Mouse (Mus musculus) midbrain, embryonic 11.5 days (tissue): ENCODE data around the gene Tmem72. TPM values are rescaled to one million over a fixed set of nuclear protein-coding genes. Genes with fewer than 3 reads are reported as not detected.

ENCODE experiments used
- ATAC-seq: fragments of 200-750 bp; cut with Nextera tagmentation; 2 replicates; pipeline ENCODE4 v1.8.0; 2017; ENCODE audit warnings: moderate TSS enrichment, moderate library complexity; ENCODE audit not compliant: low FRiP score
- DNase-seq: peaks from one replicate; pipeline ENCODE4 v3.0.0; 2015; ENCODE audit warnings: low spot score; ENCODE audit errors: missing footprints
- H3K27ac ChIP-seq: fragments of 300-500 bp; sonication (generic); 2 replicates; pipeline ENCODE4 v1.5.1; 2014; ENCODE audit warnings: low read depth, low read length
- H3K27me3 ChIP-seq: fragments of 300-500 bp; sonication (generic); 2 replicates; pipeline ENCODE4 v1.6.1; 2014; ENCODE audit warnings: mild to moderate bottlenecking, low read length, moderate library complexity, mixed read lengths; ENCODE audit not compliant: control insufficient read depth, insufficient read depth
- H3K36me3 ChIP-seq: fragments of 300-500 bp; sonication (generic); 2 replicates; pipeline ENCODE4 v1.6.1; 2014; ENCODE audit warnings: mild to moderate bottlenecking, low read length, moderate library complexity, mixed read lengths; ENCODE audit not compliant: control insufficient read depth, insufficient read depth
- H3K4me1 ChIP-seq: fragments of 300-500 bp; sonication (generic); 2 replicates; pipeline ENCODE4 v1.6.1; 2014; ENCODE audit warnings: low read length; ENCODE audit not compliant: control insufficient read depth, insufficient read depth
- H3K4me2 ChIP-seq: fragments of 300-500 bp; sonication (generic); 2 replicates; pipeline ENCODE4 v1.6.1; 2014; ENCODE audit warnings: mild to moderate bottlenecking, moderate library complexity
- H3K4me3 ChIP-seq: fragments of 300-500 bp; sonication (generic); 2 replicates; pipeline ENCODE4 v1.5.1; 2014; ENCODE audit warnings: low read depth, low read length
- H3K9ac ChIP-seq: fragments of 300-500 bp; sonication (generic); 2 replicates; pipeline ENCODE4 v1.6.1; 2014; ENCODE audit warnings: low read length
- H3K9me3 ChIP-seq: fragments of 300-500 bp; sonication (generic); 2 replicates; pipeline ENCODE4 v1.6.1; 2016; ENCODE audit warnings: low read length; ENCODE audit not compliant: control insufficient read depth
- WGBS: fragments of 180-500 bp; shearing (Covaris S2); extraction: QIAGEN DNeasy Blood & Tissue Kit; methylation state at CpG from one replicate; pipeline ENCODE4 v1.1.7; 2014; 5-methylcytosine and 5-hydroxymethylcytosine counted together
- polyA plus RNA-seq: library from polyadenylated mRNA; unstranded; fragments of >200 nt; fragmentation: Nextera tagmentation; extraction: Ambion mirVana; gene quantifications from 2 replicates; pipeline ENCODE4 v1.2.1, GENCODE M21; 2014

Tmem72 gene
- polyA plus RNA-seq, 1 experiment from 2014 or later = 0.08 TPM

- Histone ChIP-seq H3K4me1 (no peaks in the 10 kb centered on the region), H3K9ac (no peak overlapping the region), H3K9me3 (no peaks in the 10 kb centered on the region), H3K27ac (no peak overlapping the region), H3K27me3 (no peaks in the 10 kb centered on the region), H3K4me2 (no peak overlapping the region), H3K36me3 (no peaks in the 10 kb centered on the region), H3K4me3 (no peak overlapping the region)
- no peak for ATAC-seq
- WGBS = 87% methylated on average over 4 of the region's 4 CpGs
- DNase-seq = no peak
Measured at GRCm38 (mm10) chr6:116718920-116719319, 2.2 kb upstream of the Tmem72 start.

DNA sequence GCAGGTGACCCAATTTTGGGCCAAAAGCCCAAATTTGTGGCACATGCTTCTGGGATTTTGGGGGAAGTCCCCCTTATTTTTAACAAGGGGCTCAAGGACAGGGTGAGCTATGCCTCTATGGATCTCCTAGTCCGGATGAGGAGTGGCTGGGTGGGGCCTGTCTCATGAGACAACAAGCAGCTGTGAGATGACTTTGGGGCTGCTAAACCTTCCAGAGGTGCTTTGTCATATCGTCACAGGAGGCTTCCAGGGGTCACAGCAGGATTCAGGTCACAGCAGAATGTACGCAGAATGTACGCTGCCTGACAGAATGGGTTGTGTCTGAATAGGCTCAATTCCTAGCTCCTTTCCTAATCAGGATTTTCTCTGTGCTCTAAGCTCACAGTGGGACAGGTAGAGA is 1.6 kb upstream of the Tmem72 start:
- no peak for ATAC-seq
- DNase-seq = no peak
- no peak overlapping the region for H3K4me3 ChIP-seq
- H3K4me2 ChIP-seq = no peak overlapping the region
- no peaks in the 10 kb centered on the region for H3K36me3 ChIP-seq
- H3K9ac ChIP-seq = no peak overlapping the region
- no peak overlapping the region for H3K27ac ChIP-seq
- H3K4me1 ChIP-seq = no peaks in the 10 kb centered on the region
- no peaks in the 10 kb centered on the region for H3K27me3 ChIP-seq
- whole genome bisulfite sequencing = 78% methylated on average over 4 of the region's 4 CpGs
- no peaks in the 10 kb centered on the region for H3K9me3 ChIP-seq

GRCm38 (mm10) chr6:116717851-116718250 is 1.1 kb upstream of the Tmem72 start:
- H3K4me3 ChIP-seq = no peak overlapping the region
- H3K9me3 ChIP-seq = no peaks in the 10 kb centered on the region
- H3K27me3 ChIP-seq = no peaks in the 10 kb centered on the region
- no peaks in the 10 kb centered on the region for H3K4me1 ChIP-seq
- 91% methylated on average over 7 of the region's 7 CpGs for WGBS
- no peak overlapping the region for H3K27ac ChIP-seq
- ATAC-seq (no peak), DNase-seq (no peak)
- H3K36me3 ChIP-seq = no peaks in the 10 kb centered on the region
- H3K9ac ChIP-seq = no peak overlapping the region
- H3K4me2 ChIP-seq = no peak overlapping the region

- no peaks in the 10 kb centered on the region for H3K4me1 ChIP-seq
Measured at GRCm38 (mm10) chr6:116715166-116715565, 1.5 kb downstream of the Tmem72 start.

GRCm38 (mm10) chr6:116714576-116714975 is 2.1 kb downstream of the Tmem72 start:
- Histone ChIP-seq H3K36me3 (no peaks in the 10 kb centered on the region), H3K9me3 (no peaks in the 10 kb centered on the region), H3K27ac (no peak overlapping the region), H3K27me3 (no peaks in the 10 kb centered on the region), H3K4me1 (no peaks in the 10 kb centered on the region), H3K4me2 (no peak overlapping the region), H3K4me3 (no peak overlapping the region), H3K9ac (no peak overlapping the region)
- no peak for ATAC-seq
- 87% methylated on average over 5 of the region's 5 CpGs for WGBS
- DNase-seq = no peak

More at GRCm38 (mm10) chr6:116715166-116715565, 1.5 kb downstream of the Tmem72 start:
- Histone ChIP-seq H3K27ac (no peak overlapping the region), H3K36me3 (no peaks in the 10 kb centered on the region), H3K27me3 (no peaks in the 10 kb centered on the region), H3K9me3 (no peaks in the 10 kb centered on the region), H3K9ac (no peak overlapping the region), H3K4me2 (no peak overlapping the region), H3K4me3 (no peak overlapping the region)
- WGBS = 80% methylated on average over 2 of the region's 2 CpGs
- ATAC-seq (no peak), DNase-seq (no peak)

- no peaks in the 10 kb centered on the region for H3K9me3 ChIP-seq
- DNase-seq (no peak), ATAC-seq (no peak)
- no peaks in the 10 kb centered on the region for H3K27me3 ChIP-seq
- H3K4me3 ChIP-seq = no peak overlapping the region
- H3K4me2 ChIP-seq = no peak overlapping the region
- no peaks in the 10 kb centered on the region for H3K36me3 ChIP-seq
- H3K9ac ChIP-seq = no peak overlapping the region
- H3K4me1 ChIP-seq = no peaks in the 10 kb centered on the region
- H3K27ac ChIP-seq = no peak overlapping the region
- 86% methylated on average over 3 of the region's 3 CpGs for WGBS
Measured at GRCm38 (mm10) chr6:116713966-116714365, 2.7 kb downstream of the Tmem72 start.

GRCm38 (mm10) chr6:116712503-116712902 is 4.2 kb downstream of the Tmem72 start:
- Histone ChIP-seq H3K9ac (no peak overlapping the region), H3K9me3 (no peaks in the 10 kb centered on the region), H3K4me3 (no peak overlapping the region), H3K36me3 (no peaks in the 10 kb centered on the region), H3K27me3 (no peaks in the 10 kb centered on the region), H3K4me2 (no peak overlapping the region), H3K4me1 (no peaks in the 10 kb centered on the region), H3K27ac (no peak overlapping the region)
- DNase-seq (no peak), ATAC-seq (no peak)
- WGBS = 90% methylated on average over 3 of the region's 3 CpGs

DNA sequence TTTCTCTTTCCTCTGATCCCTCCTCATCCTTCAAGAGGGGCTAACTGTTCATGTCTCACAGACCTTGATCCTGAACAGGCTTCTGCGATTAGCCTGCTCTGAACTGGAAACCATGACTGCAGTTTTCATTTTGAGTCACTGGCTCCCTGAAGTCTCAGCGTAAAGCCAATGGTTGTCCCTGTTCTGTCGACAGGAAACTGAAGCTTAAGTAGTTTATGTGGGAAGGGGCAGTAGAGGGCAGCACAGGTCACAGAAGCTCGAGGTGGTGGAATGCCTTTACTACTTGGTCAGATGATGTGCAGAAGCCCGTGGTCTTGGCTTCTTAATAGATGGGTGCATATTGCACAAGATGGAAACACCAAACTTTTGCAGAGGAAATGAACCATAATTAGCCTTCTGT is 4.7 kb downstream of the Tmem72 start:
- no peak overlapping the region for H3K4me2 ChIP-seq
- H3K9me3 ChIP-seq = no peaks in the 10 kb centered on the region
- no peak overlapping the region for H3K4me3 ChIP-seq
- H3K9ac ChIP-seq = no peak overlapping the region
- ATAC-seq (no peak), DNase-seq (no peak)
- no peaks in the 10 kb centered on the region for H3K4me1 ChIP-seq
- WGBS = 32% methylated on average over 5 of the region's 5 CpGs
- H3K36me3 ChIP-seq = no peaks in the 10 kb centered on the region
- no peak overlapping the region for H3K27ac ChIP-seq
- no peaks in the 10 kb centered on the region for H3K27me3 ChIP-seq

DNA sequence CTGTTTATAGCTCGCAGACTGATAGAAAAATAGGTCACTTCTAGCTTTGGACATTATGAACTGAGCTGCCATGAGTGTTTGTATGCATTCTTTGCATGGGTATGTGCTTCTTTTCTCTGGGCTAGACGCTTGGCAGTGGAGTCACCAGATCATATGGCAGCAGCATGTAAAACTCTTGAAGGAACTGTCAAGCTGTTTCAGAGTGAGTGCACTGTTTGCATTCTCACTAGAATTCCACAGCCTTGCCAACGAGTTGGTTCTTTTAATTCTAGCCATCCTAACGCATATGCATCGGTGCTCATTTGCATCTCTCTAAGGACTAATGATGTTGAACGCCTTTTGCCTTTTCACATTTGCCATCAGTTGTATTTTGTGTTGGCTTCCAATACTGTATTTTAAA is 12.4 kb downstream of the Tmem72 start:
- H3K27me3 ChIP-seq = no peaks in the 10 kb centered on the region
- no peaks in the 10 kb centered on the region for H3K4me1 ChIP-seq
- no peak overlapping the region for H3K4me3 ChIP-seq
- no peaks in the 10 kb centered on the region for H3K36me3 ChIP-seq
- no peak overlapping the region for H3K9ac ChIP-seq
- H3K4me2 ChIP-seq = no peak overlapping the region
- ATAC-seq = no peak
- no peaks in the 10 kb centered on the region for H3K9me3 ChIP-seq
- DNase-seq = no peak
- no peak overlapping the region for H3K27ac ChIP-seq
- WGBS = 86% methylated on average over 6 of the region's 6 CpGs

DNA sequence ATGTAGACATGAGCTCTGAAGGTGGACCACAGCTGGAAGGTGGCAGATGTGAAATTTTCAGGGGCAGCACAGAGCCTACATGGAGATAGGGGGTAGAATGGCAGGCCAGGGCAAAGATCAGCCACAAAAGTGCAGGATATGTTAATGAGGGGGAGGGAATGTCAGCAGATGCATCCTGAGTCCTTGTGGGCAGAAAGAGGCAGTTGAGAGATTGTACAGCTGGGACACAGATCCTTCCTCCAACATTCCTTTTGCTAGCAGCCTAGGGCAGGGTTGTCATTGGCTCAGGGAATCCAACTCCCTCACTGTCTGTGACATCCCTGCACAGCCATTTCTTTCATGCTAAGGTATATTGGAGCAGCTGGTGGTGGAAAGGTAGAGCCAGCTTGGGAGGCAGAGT is 15.9 kb downstream of the Tmem72 start:
- Histone ChIP-seq H3K27ac (no peak overlapping the region), H3K4me2 (no peak overlapping the region), H3K27me3 (no peaks in the 10 kb centered on the region), H3K4me3 (no peak overlapping the region), H3K9me3 (no peaks in the 10 kb centered on the region), H3K9ac (no peak overlapping the region), H3K36me3 (no peaks in the 10 kb centered on the region), H3K4me1 (no peaks in the 10 kb centered on the region)
- DNase-seq (no peak), ATAC-seq (no peak)
